Mouse (Mus musculus) retina, postnatal 7 days (tissue): Measurements from ENCODE around the gene Cyb5rl.
"Not testable (repeated sequence)": the region's sequence is repeated elsewhere in the genome, so short reads cannot be mapped to it uniquely, and the experiment has no call there.

Experiments used
- DNase-seq: peaks from one replicate; pipeline ENCODE4 v3.0.0-alpha.2; 2012; ENCODE audit warnings: low read depth, low spot score

The Cyb5rl gene

GRCm38 (mm10) chr4:107109181-107109580 is 42.4 kb downstream of the Cyb5rl start:
- not testable (repeated sequence) for DNase-seq

- DNase-seq = no peak
Observed at GRCm38 (mm10) chr4:107114278-107114677, 47.5 kb downstream of the Cyb5rl start.

- no peak for DNase-seq
Observed at GRCm38 (mm10) chr4:107117741-107118385, 51.1 kb downstream of the Cyb5rl start.

GRCm38 (mm10) chr4:107119056-107119455 is 52.3 kb downstream of the Cyb5rl start:
- DNase-seq = no peak

GRCm38 (mm10) chr4:107120676-107121075 is 53.9 kb downstream of the Cyb5rl start:
- no peak for DNase-seq

GRCm38 (mm10) chr4:107121165-107121943 is 54.6 kb downstream of the Cyb5rl start:
- DNase-seq = peak; percentile 81

- DNase-seq = no peak
Observed at GRCm38 (mm10) chr4:107124376-107124775, 57.6 kb downstream of the Cyb5rl start.

GRCm38 (mm10) chr4:107125101-107125500 is 58.3 kb downstream of the Cyb5rl start:
- no peak for DNase-seq

- peak; percentile 60 for DNase-seq
Observed at GRCm38 (mm10) chr4:107126389-107126788, 59.6 kb downstream of the Cyb5rl start.

- DNase-seq = no peak
Observed at GRCm38 (mm10) chr4:107126891-107127524, 60.2 kb downstream of the Cyb5rl start.

GRCm38 (mm10) chr4:107127901-107128669 is 61.3 kb downstream of the Cyb5rl start:
- DNase-seq = peak; percentile 93

GRCm38 (mm10) chr4:107129373-107129772 is 62.6 kb downstream of the Cyb5rl start:
- no peak for DNase-seq

- DNase-seq = no peak
Observed at GRCm38 (mm10) chr4:107130534-107130933, 63.7 kb downstream of the Cyb5rl start.

- no peak for DNase-seq
Observed at GRCm38 (mm10) chr4:107134891-107135290, 68.1 kb downstream of the Cyb5rl start.

- no peak for DNase-seq
Observed at GRCm38 (mm10) chr4:107135663-107136062, 68.9 kb downstream of the Cyb5rl start.

- no peak for DNase-seq
Observed at GRCm38 (mm10) chr4:107136531-107136930, 69.7 kb downstream of the Cyb5rl start.
